Mouse (Mus musculus): ENCODE results near the gene Trp53inp2. TPM values are rescaled to one million over a fixed set of nuclear protein-coding genes. Genes with fewer than 3 reads are reported as not detected.

Gene Trp53inp2
- polyA plus RNA-seq, 1 experiment: 100 TPM

DNA sequence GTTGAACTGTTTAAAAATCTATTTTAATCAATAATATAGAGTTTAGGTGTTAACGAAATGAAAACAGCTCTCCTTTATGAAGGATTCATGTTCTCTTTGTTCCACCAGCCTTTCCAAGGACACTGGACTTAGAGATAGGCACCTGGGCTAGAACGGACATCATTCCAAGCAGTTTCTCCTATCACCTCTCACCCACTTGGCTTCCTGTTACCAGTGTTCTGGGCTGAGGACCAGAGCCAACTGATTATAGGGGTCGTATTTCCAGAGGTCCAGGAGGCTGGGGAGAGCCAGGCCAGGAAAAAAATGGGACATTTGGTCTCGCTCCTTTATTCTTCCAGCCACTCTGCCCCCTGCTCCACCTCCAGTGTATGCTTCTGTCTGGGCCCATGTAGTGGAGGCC is 8.4 kb upstream of the Trp53inp2 start:
- H3K36me3 ChIP-seq (ENCODE audit: control insufficient read depth, insufficient read depth): no peaks in the 10 kb centered on the region
- no peak overlapping the region for H3K4me3 ChIP-seq
- no peak overlapping the region for H3ac ChIP-seq (ENCODE audit: control insufficient read depth, insufficient read length)
- no peaks in the 10 kb centered on the region for H3K27me3 ChIP-seq (ENCODE audit: control insufficient read depth, insufficient read depth, insufficient read length)
- no peak for TF ChIP-seq SRF (IDR thresholded peaks at IDR 0.05; ENCODE audit: control insufficient read depth, insufficient read length, low read depth)
- TF ChIP-seq CEBPB (IDR thresholded peaks at IDR 0.05; ENCODE audit: insufficient read depth, poor library complexity, severe bottlenecking): no peak
- no peak for TF ChIP-seq TCF12 (IDR thresholded peaks at IDR 0.05; ENCODE audit: insufficient read depth, poor library complexity, severe bottlenecking)
- no peak for TF ChIP-seq E2F4 (IDR thresholded peaks at IDR 0.05; ENCODE audit: insufficient read depth)
- TF ChIP-seq MYOD1 (IDR thresholded peaks at IDR 0.05; ENCODE audit: control insufficient read depth in 1 of 3, insufficient read length in 2 of 3, low read depth in 2 of 3): no peak
- TF ChIP-seq MYOG (IDR thresholded peaks at IDR 0.05; ENCODE audit: control insufficient read depth in 1 of 3, insufficient read depth in 1 of 3, insufficient read length in 2 of 3, low read depth in 2 of 3): no peak
- no peak for TF ChIP-seq POLR2A (IDR thresholded peaks at IDR 0.05; ENCODE audit: insufficient read length, low read depth)
- no peak for TF ChIP-seq USF1 (IDR thresholded peaks at IDR 0.05; ENCODE audit: low read depth)
- no peak for TF ChIP-seq TCF3 (IDR thresholded peaks at IDR 0.05; ENCODE audit: insufficient read length, low read depth)
- TF ChIP-seq MAX (IDR thresholded peaks at IDR 0.05; ENCODE audit: low read depth): no peak
- no peak for TF ChIP-seq REST (IDR thresholded peaks at IDR 0.05; ENCODE audit: insufficient read depth, insufficient read length)
- TF ChIP-seq POLR2AphosphoS2 (IDR thresholded peaks at IDR 0.05; ENCODE audit: insufficient read length, low read depth): no peak
- H3K4me2 ChIP-seq (ENCODE audit: low read depth): no peak overlapping the region
- no peaks in the 10 kb centered on the region for H3K79me2 ChIP-seq (ENCODE audit: control insufficient read depth, insufficient read depth)

DNA sequence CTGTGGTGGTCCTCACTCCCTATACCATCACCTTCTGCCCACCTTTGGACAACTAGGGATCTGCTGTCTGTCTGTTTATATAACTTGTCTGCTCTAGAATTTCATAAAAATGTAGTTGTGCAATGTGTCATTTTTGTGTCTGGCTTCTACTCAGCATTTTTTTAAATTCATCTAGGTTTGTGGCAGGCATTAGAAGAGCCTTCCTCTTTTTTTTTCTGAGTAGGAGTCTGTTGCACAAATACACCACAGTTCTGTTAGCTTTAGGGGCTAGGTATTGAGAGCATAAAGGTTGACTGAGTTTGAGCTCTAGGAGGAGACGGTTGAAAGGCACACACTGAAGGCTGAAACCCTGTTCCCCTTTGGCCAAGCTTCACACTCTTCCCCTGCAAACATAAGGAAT is 7.6 kb upstream of the Trp53inp2 start:
- Histone ChIP-seq H3K36me3 (ENCODE audit: control insufficient read depth, insufficient read depth) (no peaks in the 10 kb centered on the region), H3K79me2 (ENCODE audit: control insufficient read depth, insufficient read depth) (no peaks in the 10 kb centered on the region), H3K4me3 (no peak overlapping the region), H3ac (ENCODE audit: control insufficient read depth, insufficient read length) (no peak overlapping the region), H3K27me3 (ENCODE audit: control insufficient read depth, insufficient read depth, insufficient read length) (no peaks in the 10 kb centered on the region), H3K4me2 (ENCODE audit: low read depth) (no peak overlapping the region)
- TF ChIP-seq SRF (IDR thresholded peaks at IDR 0.05; ENCODE audit: control insufficient read depth, insufficient read length, low read depth) (no peak), E2F4 (IDR thresholded peaks at IDR 0.05; ENCODE audit: insufficient read depth) (no peak), POLR2AphosphoS2 (IDR thresholded peaks at IDR 0.05; ENCODE audit: insufficient read length, low read depth) (no peak), MYOG (IDR thresholded peaks at IDR 0.05; ENCODE audit: control insufficient read depth in 1 of 3, insufficient read depth in 1 of 3, insufficient read length in 2 of 3, low read depth in 2 of 3) (no peak), TCF3 (IDR thresholded peaks at IDR 0.05; ENCODE audit: insufficient read length, low read depth) (no peak), REST (IDR thresholded peaks at IDR 0.05; ENCODE audit: insufficient read depth, insufficient read length) (no peak), MYOD1 (IDR thresholded peaks at IDR 0.05; ENCODE audit: control insufficient read depth in 1 of 3, insufficient read length in 2 of 3, low read depth in 2 of 3) (no peak), POLR2A (IDR thresholded peaks at IDR 0.05; ENCODE audit: insufficient read length, low read depth) (no peak), USF1 (IDR thresholded peaks at IDR 0.05; ENCODE audit: low read depth) (no peak), TCF12 (IDR thresholded peaks at IDR 0.05; ENCODE audit: insufficient read depth, poor library complexity, severe bottlenecking) (no peak), CEBPB (IDR thresholded peaks at IDR 0.05; ENCODE audit: insufficient read depth, poor library complexity, severe bottlenecking) (no peak), MAX (IDR thresholded peaks at IDR 0.05; ENCODE audit: low read depth) (no peak)

DNA sequence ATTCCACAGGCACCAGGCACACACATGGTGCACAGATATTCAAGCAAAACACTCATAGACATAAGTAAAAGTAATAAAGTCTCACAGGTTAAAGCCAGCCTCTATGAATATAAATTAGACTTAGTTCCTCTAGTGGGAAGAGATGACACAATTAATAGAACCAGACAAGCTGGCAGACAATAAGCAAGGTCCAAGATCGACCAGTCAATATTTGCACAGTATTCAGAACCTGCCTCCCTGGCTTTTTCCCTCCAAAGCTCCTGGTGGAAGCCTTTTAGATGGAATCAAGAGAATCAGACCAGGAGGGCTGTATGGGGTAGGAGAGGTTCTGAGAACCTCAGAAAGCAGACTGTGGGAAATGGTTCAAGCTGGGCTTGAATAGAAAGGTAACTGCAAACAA is 7.0 kb upstream of the Trp53inp2 start:
- Histone ChIP-seq H3K4me3 (no peak overlapping the region), H3K4me2 (ENCODE audit: low read depth) (no peak overlapping the region), H3ac (ENCODE audit: control insufficient read depth, insufficient read length) (no peak overlapping the region), H3K79me2 (ENCODE audit: control insufficient read depth, insufficient read depth) (no peaks in the 10 kb centered on the region), H3K27me3 (ENCODE audit: control insufficient read depth, insufficient read depth, insufficient read length) (no peaks in the 10 kb centered on the region), H3K36me3 (ENCODE audit: control insufficient read depth, insufficient read depth) (no peaks in the 10 kb centered on the region)
- TF ChIP-seq USF1 (IDR thresholded peaks at IDR 0.05; ENCODE audit: low read depth) (no peak), POLR2AphosphoS2 (IDR thresholded peaks at IDR 0.05; ENCODE audit: insufficient read length, low read depth) (no peak), POLR2A (IDR thresholded peaks at IDR 0.05; ENCODE audit: insufficient read length, low read depth) (no peak), CEBPB (IDR thresholded peaks at IDR 0.05; ENCODE audit: insufficient read depth, poor library complexity, severe bottlenecking) (no peak), TCF12 (IDR thresholded peaks at IDR 0.05; ENCODE audit: insufficient read depth, poor library complexity, severe bottlenecking) (no peak), MAX (IDR thresholded peaks at IDR 0.05; ENCODE audit: low read depth) (no peak), REST (IDR thresholded peaks at IDR 0.05; ENCODE audit: insufficient read depth, insufficient read length) (no peak), TCF3 (IDR thresholded peaks at IDR 0.05; ENCODE audit: insufficient read length, low read depth) (no peak), MYOD1 (IDR thresholded peaks at IDR 0.05; ENCODE audit: control insufficient read depth in 1 of 3, insufficient read length in 2 of 3, low read depth in 2 of 3) (no peak), E2F4 (IDR thresholded peaks at IDR 0.05; ENCODE audit: insufficient read depth) (no peak), MYOG (IDR thresholded peaks at IDR 0.05; ENCODE audit: control insufficient read depth in 1 of 3, insufficient read depth in 1 of 3, insufficient read length in 2 of 3, low read depth in 2 of 3) (no peak), SRF (IDR thresholded peaks at IDR 0.05; ENCODE audit: control insufficient read depth, insufficient read length, low read depth) (no peak)

DNA sequence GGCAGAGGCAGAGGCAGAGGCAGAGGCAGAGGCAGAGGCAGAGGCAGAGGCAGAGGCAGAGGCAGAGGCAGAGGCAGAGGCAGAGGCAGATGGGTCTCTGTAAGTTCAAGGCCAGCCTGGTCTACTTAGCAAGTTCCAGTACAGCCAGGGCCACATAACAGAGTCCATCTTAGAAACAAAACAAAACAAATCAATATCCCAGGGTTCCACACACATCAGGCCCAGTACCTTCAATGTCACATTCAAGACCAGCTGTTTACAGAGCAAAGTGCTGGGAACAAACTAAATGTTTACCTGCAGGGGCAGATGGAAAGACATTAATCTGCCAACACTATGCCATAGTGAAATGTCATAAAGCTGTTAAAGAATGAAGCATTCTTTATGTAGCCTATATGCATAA is 6.3 kb upstream of the Trp53inp2 start:
- H3K79me2 ChIP-seq (ENCODE audit: control insufficient read depth, insufficient read depth): no peaks in the 10 kb centered on the region

More for the DNA sequence above, 6.3 kb upstream of the Trp53inp2 start:
- TF ChIP-seq POLR2A (IDR thresholded peaks at IDR 0.05; ENCODE audit: insufficient read length, low read depth): no peak
- TF ChIP-seq TCF3 (IDR thresholded peaks at IDR 0.05; ENCODE audit: insufficient read length, low read depth): no peak
- TF ChIP-seq USF1 (IDR thresholded peaks at IDR 0.05; ENCODE audit: low read depth): no peak
- no peak for TF ChIP-seq SRF (IDR thresholded peaks at IDR 0.05; ENCODE audit: control insufficient read depth, insufficient read length, low read depth)
- no peak for TF ChIP-seq TCF12 (IDR thresholded peaks at IDR 0.05; ENCODE audit: insufficient read depth, poor library complexity, severe bottlenecking)
- TF ChIP-seq CEBPB (IDR thresholded peaks at IDR 0.05; ENCODE audit: insufficient read depth, poor library complexity, severe bottlenecking): no peak
- no peak overlapping the region for H3K4me2 ChIP-seq (ENCODE audit: low read depth)
- H3K27me3 ChIP-seq (ENCODE audit: control insufficient read depth, insufficient read depth, insufficient read length): peaks cover 3% of the 10 kb centered on the region
- no peaks in the 10 kb centered on the region for H3K36me3 ChIP-seq (ENCODE audit: control insufficient read depth, insufficient read depth)
- no peak overlapping the region for H3ac ChIP-seq (ENCODE audit: control insufficient read depth, insufficient read length)
- no peak overlapping the region for H3K4me3 ChIP-seq
